Mouse (Mus musculus): ENCODE data around the gene Plin5. TPM values are rescaled to one million over a fixed set of nuclear protein-coding genes. Genes with fewer than 3 reads are reported as not detected.

Gene Plin5
- 0.11 TPM for polyA plus RNA-seq (2015; fragmentation: Illumina TruSeq; extraction: RNeasy Lipid Tissue Mini Kit (QIAGEN cat#74804); ENCODE audit: insufficient read depth, low replicate concordance)

DNA sequence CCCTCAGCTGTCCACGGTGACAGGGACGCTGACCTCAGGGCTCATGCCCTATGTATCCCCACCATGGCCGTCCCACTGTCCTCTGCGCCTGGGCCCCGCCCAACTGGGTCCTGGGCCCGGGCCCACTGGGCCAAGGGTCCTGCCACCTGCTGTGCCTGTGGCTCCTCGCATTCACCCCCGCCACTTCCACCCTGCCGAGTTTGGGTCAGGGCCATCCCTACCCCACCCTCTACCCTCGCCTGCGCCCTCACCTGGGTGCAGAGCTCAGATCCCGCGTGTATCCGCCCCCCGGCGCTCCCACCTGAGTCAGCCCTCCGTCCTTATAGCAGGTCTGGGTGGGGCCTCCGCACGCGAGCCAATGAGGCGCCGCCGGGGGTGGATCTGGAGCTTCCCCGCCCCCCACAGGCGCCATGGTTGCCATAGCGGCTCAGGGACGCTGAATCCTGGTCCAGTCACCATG lies at the start of gene Plin5:
Plin5 (minus strand) TSS at position 346 of the 460 bp plus-strand sequence.

DNA sequence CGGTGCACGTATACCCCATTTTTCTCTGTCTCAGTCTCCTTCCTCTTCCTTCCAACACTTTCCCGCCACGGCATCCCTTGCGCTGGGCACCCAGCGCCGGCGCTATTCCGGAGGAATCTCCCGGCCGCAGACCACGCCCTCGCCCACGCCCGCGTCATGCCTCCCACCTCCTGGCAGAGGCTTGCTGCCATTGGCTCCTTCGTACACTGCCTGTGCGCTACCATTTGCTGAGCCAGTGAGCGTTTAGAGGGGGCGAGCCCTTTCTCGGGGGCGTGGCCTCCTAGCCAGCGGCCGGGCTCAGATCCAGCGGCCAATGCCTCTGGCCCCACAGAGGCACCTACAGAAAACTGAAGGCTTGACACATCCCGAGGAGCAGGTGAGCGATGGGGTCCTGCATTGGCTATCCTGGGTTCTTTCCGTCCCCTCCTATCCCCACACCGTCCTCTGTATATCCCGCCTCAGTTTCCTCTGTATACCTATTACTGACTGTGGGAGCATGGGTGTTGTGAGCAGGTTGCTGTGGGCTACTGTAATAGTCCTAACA lies 44.9 kb upstream of the Plin5 start, which contains the start of gene Tnfaip8l1:
Tnfaip8l1 (plus strand) TSS at position 247 of the 544 bp plus-strand sequence.

GRCm38 (mm10) chr17:56139858-56140595 lies 22.6 kb upstream of the Plin5 start, which contains the start of gene Sema6b:
Gene Sema6b (minus strand): TSS chr17:56140343.

GRCm38 (mm10) chr17:56121826-56122225 lies 4.4 kb upstream of the Plin5 start, which contains the start of gene Lrg1:
Gene Lrg1 (minus strand): TSS chr17:56122001.

DNA sequence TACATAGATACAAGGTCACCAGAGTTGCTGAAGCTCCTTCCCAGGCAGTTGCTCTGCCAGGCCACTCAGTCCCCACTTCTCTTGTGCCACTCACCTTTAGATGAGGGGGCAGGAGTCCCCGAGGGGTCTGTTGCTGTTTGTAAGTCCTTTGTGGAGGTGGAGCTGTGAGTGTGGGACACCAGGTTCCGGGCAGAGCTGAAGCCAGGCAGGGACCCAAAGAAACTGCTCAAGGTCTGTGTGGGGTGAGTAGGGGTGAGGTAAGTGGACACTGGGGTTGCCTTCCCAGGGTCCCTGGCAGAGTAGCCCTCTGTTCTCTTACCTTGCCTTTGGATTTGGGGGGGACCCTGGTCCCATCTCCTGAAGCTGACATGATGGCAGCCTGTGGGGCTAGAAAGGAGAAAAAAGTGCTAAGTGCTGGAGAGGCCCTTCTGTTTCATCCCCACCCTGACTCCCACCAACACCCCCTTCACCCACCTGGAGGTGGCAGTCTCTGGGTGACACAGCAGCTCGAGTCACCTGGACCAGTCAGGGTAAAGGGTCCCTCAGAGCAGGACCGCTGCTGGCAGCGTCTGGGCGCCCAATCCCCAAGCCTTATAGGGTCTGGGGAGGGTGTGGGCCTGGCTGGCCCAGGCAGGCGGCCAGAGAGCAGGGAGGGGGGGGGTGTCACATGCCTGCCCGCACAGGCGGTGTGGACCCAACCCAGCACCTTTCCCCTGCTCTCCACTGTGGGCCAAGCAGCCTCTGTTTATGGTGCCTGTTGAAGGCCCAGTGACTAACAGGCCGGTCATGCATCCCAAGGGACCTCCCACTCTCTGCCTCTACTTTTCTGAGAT lies 8.0 kb downstream of the Plin5 start, which contains the start of gene Plin4:
Plin4 (minus strand) TSS at position 585 of the 833 bp plus-strand sequence.

GRCm38 (mm10) chr17:56078880-56079795 lies 38.3 kb downstream of the Plin5 start, which contains the start of gene Hdgfl2:
Gene Hdgfl2 (plus strand): TSS chr17:56079634.

GRCm38 (mm10) chr17:56074827-56075208 lies 42.6 kb downstream of the Plin5 start, which contains the start of gene Ubxn6:
Gene Ubxn6 (minus strand): TSS chr17:56075028.

Other genes with a start within 250 kb of the Plin5 start
- 9.9 TPM for gene Zfp119a, start 238.7 kb downstream of the Plin5 start, polyA plus RNA-seq (2015; fragmentation: Illumina TruSeq; extraction: RNeasy Lipid Tissue Mini Kit (QIAGEN cat#74804); ENCODE audit: insufficient read depth, low replicate concordance)
- gene Zfp959, start 225.5 kb downstream of the Plin5 start, polyA plus RNA-seq (2015; fragmentation: Illumina TruSeq; extraction: RNeasy Lipid Tissue Mini Kit (QIAGEN cat#74804); ENCODE audit: insufficient read depth, low replicate concordance): 42.3 TPM
- gene Zfp119b, start 168.1 kb downstream of the Plin5 start, polyA plus RNA-seq (2015; fragmentation: Illumina TruSeq; extraction: RNeasy Lipid Tissue Mini Kit (QIAGEN cat#74804); ENCODE audit: insufficient read depth, low replicate concordance): 12.5 TPM
- gene Ebi3, start 165.0 kb downstream of the Plin5 start, polyA plus RNA-seq (2015; fragmentation: Illumina TruSeq; extraction: RNeasy Lipid Tissue Mini Kit (QIAGEN cat#74804); ENCODE audit: insufficient read depth, low replicate concordance): 13.5 TPM
- gene Yju2, start 158.5 kb downstream of the Plin5 start, polyA plus RNA-seq (2015; fragmentation: Illumina TruSeq; extraction: RNeasy Lipid Tissue Mini Kit (QIAGEN cat#74804); ENCODE audit: insufficient read depth, low replicate concordance): 8.8 TPM
- gene Shd, start 147.1 kb downstream of the Plin5 start, polyA plus RNA-seq (2015; fragmentation: Illumina TruSeq; extraction: RNeasy Lipid Tissue Mini Kit (QIAGEN cat#74804); ENCODE audit: insufficient read depth, low replicate concordance): not detected
- gene Fsd1, start 131.1 kb downstream of the Plin5 start, polyA plus RNA-seq (2015; fragmentation: Illumina TruSeq; extraction: RNeasy Lipid Tissue Mini Kit (QIAGEN cat#74804); ENCODE audit: insufficient read depth, low replicate concordance): not detected
- gene Stap2, start 112.0 kb downstream of the Plin5 start, polyA plus RNA-seq (2015; fragmentation: Illumina TruSeq; extraction: RNeasy Lipid Tissue Mini Kit (QIAGEN cat#74804); ENCODE audit: insufficient read depth, low replicate concordance): 12.9 TPM
- gene Mpnd, start 111.9 kb downstream of the Plin5 start, polyA plus RNA-seq (2015; fragmentation: Illumina TruSeq; extraction: RNeasy Lipid Tissue Mini Kit (QIAGEN cat#74804); ENCODE audit: insufficient read depth, low replicate concordance): 21.5 TPM
- 21.0 TPM for gene Sh3gl1, start 81.0 kb downstream of the Plin5 start, polyA plus RNA-seq (2015; fragmentation: Illumina TruSeq; extraction: RNeasy Lipid Tissue Mini Kit (QIAGEN cat#74804); ENCODE audit: insufficient read depth, low replicate concordance)
- gene Chaf1a, start 77.2 kb downstream of the Plin5 start, polyA plus RNA-seq (2015; fragmentation: Illumina TruSeq; extraction: RNeasy Lipid Tissue Mini Kit (QIAGEN cat#74804); ENCODE audit: insufficient read depth, low replicate concordance): 5.2 TPM
- gene Ubxn6, start 42.6 kb downstream of the Plin5 start, polyA plus RNA-seq (2015; fragmentation: Illumina TruSeq; extraction: RNeasy Lipid Tissue Mini Kit (QIAGEN cat#74804); ENCODE audit: insufficient read depth, low replicate concordance): 30.8 TPM
- 31.1 TPM for gene Hdgfl2, start 38.0 kb downstream of the Plin5 start, polyA plus RNA-seq (2015; fragmentation: Illumina TruSeq; extraction: RNeasy Lipid Tissue Mini Kit (QIAGEN cat#74804); ENCODE audit: insufficient read depth, low replicate concordance)
- gene Plin4, start 7.8 kb downstream of the Plin5 start, polyA plus RNA-seq (2015; fragmentation: Illumina TruSeq; extraction: RNeasy Lipid Tissue Mini Kit (QIAGEN cat#74804); ENCODE audit: insufficient read depth, low replicate concordance): 0.64 TPM
- gene Lrg1, start 4.4 kb upstream of the Plin5 start, polyA plus RNA-seq (2015; fragmentation: Illumina TruSeq; extraction: RNeasy Lipid Tissue Mini Kit (QIAGEN cat#74804); ENCODE audit: insufficient read depth, low replicate concordance): 2.1 TPM
- 0.68 TPM for gene Sema6b, start 22.7 kb upstream of the Plin5 start, polyA plus RNA-seq (2015; fragmentation: Illumina TruSeq; extraction: RNeasy Lipid Tissue Mini Kit (QIAGEN cat#74804); ENCODE audit: insufficient read depth, low replicate concordance)
- 4.4 TPM for gene Tnfaip8l1, start 44.9 kb upstream of the Plin5 start, polyA plus RNA-seq (2015; fragmentation: Illumina TruSeq; extraction: RNeasy Lipid Tissue Mini Kit (QIAGEN cat#74804); ENCODE audit: insufficient read depth, low replicate concordance)
- gene Mydgf, start 66.3 kb upstream of the Plin5 start, polyA plus RNA-seq (2015; fragmentation: Illumina TruSeq; extraction: RNeasy Lipid Tissue Mini Kit (QIAGEN cat#74804); ENCODE audit: insufficient read depth, low replicate concordance): 20.5 TPM
- gene Dpp9, start 101.3 kb upstream of the Plin5 start, polyA plus RNA-seq (2015; fragmentation: Illumina TruSeq; extraction: RNeasy Lipid Tissue Mini Kit (QIAGEN cat#74804); ENCODE audit: insufficient read depth, low replicate concordance): 9.1 TPM
- 16.3 TPM for gene Fem1a, start 139.2 kb upstream of the Plin5 start, polyA plus RNA-seq (2015; fragmentation: Illumina TruSeq; extraction: RNeasy Lipid Tissue Mini Kit (QIAGEN cat#74804); ENCODE audit: insufficient read depth, low replicate concordance)
- 9.6 TPM for gene Ticam1, start 159.2 kb upstream of the Plin5 start, polyA plus RNA-seq (2015; fragmentation: Illumina TruSeq; extraction: RNeasy Lipid Tissue Mini Kit (QIAGEN cat#74804); ENCODE audit: insufficient read depth, low replicate concordance)
- gene Plin3, start 175.3 kb upstream of the Plin5 start, polyA plus RNA-seq (2015; fragmentation: Illumina TruSeq; extraction: RNeasy Lipid Tissue Mini Kit (QIAGEN cat#74804); ENCODE audit: insufficient read depth, low replicate concordance): 8.6 TPM
- gene Arrdc5, start 182.7 kb upstream of the Plin5 start, polyA plus RNA-seq (2015; fragmentation: Illumina TruSeq; extraction: RNeasy Lipid Tissue Mini Kit (QIAGEN cat#74804); ENCODE audit: insufficient read depth, low replicate concordance): not detected
- 15.7 TPM for gene Uhrf1, start 185.7 kb upstream of the Plin5 start, polyA plus RNA-seq (2015; fragmentation: Illumina TruSeq; extraction: RNeasy Lipid Tissue Mini Kit (QIAGEN cat#74804); ENCODE audit: insufficient read depth, low replicate concordance)
- gene Kdm4b, start 208.5 kb upstream of the Plin5 start, polyA plus RNA-seq (2015; fragmentation: Illumina TruSeq; extraction: RNeasy Lipid Tissue Mini Kit (QIAGEN cat#74804); ENCODE audit: insufficient read depth, low replicate concordance): 13.3 TPM